Mouse (Mus musculus) R1 (cell line): ENCODE results near the gene Shank3.

Source experiments
- DNase-seq: peaks from one replicate; pipeline ENCODE4 v3.0.0-alpha.2; 2018; ENCODE audit warnings: low read depth, low spot score

Gene Shank3

GRCm38 (mm10) chr15:89524611-89525415, 25.4 kb downstream of the Shank3 start:
- DNase-seq: no peak

DNA sequence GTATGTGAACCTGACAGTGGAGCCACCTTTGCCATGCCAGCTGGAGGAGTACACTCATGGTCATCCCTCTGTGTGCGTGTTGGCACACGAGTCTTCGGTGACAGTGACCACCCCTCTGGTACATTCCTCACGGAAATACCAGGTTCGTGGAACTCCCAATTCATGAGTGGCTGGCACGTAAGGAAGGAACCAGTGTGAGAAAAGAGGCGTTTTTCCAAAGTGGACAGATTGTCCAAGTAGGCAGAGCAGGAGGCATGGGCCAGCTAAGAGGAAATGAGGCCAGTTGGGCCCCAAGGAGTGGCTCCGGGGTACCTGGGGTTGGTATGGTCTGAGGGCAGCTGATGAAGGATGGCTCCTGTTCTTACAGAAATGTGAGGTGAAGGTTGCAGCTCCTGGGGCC, 26.0 kb downstream of the Shank3 start:
- DNase-seq: no peak

DNA sequence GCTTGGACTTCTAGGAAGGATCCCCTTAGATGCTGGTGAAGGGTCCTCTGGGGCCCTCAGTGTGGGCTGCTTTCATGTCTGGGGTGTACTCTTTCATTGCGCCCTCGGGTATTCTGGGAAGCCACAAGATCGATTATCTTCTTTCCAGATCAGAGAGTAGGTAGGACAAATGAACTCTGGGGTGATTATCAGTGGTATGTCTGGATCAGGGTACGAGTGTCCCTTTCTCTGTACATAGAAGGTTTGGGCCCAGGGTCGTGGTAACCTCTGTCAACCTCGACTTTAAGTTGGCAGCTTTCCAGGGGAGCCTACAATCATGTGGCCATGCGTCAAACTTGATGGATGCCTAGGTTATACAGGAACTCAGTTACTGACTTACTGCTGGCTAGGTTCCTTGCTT, 26.5 kb downstream of the Shank3 start:
- DNase-seq: no peak

- no peak for DNase-seq
Observed at GRCm38 (mm10) chr15:89526776-89527325, 27.4 kb downstream of the Shank3 start.

DNA sequence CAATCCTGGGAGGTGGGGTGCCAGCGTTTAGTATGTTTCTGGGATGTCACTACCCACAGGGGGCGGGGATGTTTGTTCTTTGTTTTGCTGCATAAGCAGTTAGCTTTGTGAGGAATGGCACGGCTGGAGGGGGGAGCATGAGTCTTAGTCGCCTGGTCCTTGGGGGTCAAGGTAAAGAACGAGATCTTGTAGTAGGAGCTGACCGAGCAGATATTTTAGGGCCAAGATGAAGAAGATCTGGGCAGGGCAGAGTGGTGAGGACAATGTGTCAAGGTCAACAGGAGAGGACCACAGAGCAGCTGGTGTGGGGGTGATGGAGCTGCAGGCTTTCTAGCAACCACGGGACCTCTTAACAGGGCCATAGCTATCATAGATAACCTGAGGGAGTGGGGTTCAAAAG, 28.0 kb downstream of the Shank3 start:
- no peak for DNase-seq

- no peak for DNase-seq
Observed at GRCm38 (mm10) chr15:89528201-89528850, 28.9 kb downstream of the Shank3 start.

DNA sequence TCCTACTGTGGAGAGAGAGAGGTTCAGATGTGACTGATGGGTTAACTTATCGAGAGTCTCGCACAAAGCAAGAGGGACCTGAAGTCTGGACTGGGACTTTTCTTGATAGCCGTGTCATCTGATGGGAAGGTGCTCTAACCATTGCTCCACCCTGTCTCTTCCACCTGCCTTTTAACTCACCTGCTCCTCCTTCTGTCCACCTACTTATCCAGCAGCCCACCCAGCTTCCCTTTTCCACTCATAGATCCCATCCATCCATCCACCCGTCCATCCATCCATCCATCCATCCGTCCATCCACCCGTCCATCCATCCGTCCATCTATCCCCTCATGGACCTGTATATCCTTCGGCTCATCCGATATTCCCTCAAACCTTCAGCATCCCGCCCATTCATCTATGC, 29.5 kb downstream of the Shank3 start:
- DNase-seq: no peak

DNA sequence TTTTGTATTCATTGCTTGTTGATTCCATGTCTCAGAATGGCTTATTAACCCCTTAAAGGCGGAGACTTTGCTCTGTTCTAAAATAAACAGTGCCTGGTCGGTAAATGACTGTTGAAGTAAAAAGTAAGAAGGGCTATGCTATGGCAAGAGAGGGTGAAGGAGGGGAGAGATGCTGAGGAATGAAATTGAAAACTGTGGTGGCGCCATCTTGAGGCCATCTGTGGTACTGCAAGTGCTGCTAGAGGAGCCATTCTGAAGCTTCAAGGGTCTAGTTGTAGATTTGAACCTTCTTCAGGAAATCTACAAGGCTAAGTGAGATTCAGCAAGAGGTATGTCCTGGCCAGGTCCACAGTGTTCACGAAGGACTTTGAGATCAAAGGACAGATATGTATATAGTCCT, 30.9 kb downstream of the Shank3 start:
- peak; percentile 64 for DNase-seq

DNA sequence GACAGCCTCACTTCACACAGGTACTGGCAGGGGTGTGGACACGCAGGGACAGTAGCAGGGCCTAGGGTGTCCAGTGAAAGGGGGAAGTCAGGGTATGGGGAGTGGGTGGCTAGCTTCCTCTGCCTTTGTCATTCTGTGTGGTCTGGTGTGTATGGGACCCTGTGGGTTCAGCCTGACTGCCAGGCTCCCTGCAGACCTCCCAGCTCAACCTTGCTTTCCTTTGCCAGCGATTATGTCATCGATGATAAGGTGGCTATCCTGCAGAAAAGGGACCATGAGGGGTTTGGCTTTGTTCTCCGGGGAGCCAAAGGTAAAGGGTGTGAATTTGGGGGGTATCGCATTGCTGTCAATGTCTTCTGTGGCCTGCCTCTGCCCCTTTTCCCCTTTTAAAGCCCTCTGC, 32.0 kb downstream of the Shank3 start:
- no peak for DNase-seq

GRCm38 (mm10) chr15:89532026-89532923, 32.9 kb downstream of the Shank3 start:
- peak; percentile 87 for DNase-seq

DNA sequence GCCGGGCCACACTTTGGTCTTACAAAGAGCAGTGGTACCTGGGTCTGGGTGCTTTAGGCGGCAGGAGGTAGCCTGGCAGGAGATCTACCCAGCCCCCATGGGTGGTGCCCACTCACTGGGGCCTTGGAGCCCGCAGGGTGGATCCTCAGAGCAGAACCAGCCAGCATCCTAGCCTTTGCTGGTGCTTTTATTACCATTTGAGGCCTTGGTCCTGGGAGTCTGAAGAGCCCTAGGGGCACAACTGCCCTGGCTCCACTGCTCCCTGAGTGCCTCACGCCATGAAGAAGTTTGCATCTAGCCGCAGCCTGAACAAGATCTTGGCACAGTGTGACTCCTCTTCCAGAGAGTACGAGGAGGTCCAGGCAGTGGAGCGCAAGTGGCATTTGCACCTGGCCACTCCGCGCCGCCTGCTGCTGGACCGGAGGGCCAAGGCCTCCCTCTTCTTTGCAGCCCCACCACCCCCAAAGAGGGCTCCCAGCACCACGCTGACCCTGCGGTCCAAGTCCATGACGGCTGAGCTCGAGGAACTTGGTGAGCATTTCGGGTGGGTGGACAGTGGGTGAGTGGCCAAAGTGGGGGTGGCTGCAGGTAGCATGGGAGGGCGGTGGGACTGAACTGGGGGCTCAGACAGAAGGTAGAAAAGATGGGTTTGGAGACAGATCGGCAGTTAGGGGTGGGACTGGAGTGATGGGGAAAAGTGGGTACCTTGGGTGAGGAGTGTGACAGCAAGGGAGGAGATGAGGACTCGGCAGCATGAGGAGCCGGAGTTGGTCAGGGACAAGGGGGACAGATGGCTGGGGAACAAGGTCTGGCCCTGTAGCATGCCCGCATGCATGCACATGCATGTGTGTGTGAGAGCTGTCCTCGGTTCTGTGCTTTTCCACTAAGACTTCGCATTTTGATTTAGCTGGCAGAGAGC, 33.8 kb downstream of the Shank3 start:
- no peak for DNase-seq

- DNase-seq: no peak
Observed at GRCm38 (mm10) chr15:89533843-89534207, 34.4 kb downstream of the Shank3 start.

- DNase-seq: no peak
Observed at GRCm38 (mm10) chr15:89544171-89544570, 44.7 kb downstream of the Shank3 start.

GRCm38 (mm10) chr15:89547321-89547720, 47.9 kb downstream of the Shank3 start:
- DNase-seq: no peak

DNA sequence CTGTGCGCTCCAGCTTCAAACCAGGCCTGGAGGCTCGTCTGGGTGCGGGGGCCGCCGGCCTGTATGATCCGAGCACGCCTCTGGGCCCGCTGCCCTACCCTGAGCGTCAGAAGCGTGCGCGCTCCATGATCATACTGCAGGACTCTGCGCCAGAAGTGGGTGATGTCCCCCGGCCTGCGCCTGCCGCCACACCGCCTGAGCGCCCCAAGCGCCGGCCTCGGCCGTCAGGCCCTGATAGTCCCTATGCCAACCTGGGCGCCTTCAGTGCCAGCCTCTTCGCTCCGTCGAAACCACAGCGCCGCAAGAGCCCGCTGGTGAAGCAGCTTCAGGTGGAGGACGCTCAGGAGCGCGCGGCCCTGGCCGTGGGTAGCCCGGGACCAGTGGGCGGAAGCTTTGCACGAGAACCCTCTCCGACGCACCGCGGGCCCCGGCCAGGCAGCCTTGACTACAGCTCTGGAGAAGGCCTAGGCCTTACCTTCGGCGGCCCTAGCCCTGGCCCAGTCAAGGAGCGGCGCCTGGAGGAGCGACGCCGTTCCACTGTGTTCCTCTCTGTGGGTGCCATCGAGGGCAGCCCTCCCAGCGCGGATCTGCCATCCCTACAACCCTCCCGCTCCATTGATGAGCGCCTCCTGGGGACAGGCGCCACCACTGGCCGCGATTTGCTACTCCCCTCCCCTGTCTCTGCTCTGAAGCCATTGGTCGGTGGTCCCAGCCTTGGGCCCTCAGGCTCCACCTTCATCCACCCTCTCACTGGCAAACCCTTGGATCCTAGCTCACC, 48.6 kb downstream of the Shank3 start:
- peak; percentile 84 for DNase-seq

DNA sequence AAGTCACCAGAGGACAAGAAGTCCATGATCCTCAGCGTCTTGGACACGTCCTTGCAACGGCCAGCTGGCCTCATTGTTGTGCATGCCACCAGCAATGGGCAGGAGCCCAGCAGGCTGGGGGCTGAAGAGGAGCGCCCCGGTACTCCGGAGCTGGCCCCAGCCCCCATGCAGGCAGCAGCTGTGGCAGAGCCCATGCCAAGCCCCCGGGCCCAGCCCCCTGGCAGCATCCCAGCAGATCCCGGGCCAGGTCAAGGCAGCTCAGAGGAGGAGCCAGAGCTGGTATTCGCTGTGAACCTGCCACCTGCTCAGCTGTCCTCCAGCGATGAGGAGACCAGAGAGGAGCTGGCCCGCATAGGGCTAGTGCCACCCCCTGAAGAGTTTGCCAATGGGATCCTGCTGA, 49.4 kb downstream of the Shank3 start:
- no peak for DNase-seq

DNA sequence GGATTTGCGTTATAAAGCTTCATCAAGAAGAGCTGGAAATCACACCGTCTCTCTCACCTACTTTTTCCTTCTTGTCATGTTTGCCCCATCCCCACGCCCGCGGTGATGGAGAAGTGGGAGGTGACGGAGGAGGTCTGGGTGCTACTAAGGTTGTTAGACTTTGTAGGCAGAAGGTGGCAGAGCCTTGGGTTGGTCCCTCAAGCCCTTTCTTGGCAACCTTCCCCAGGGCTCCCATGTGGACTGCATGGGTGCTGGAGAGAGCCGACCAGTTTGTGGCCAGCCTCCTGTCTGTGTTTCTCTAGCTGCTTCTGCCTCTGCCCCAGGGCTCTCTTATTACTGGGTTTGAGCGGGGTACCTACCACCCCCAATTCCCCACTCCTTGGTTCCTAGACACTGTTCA, 51.1 kb downstream of the Shank3 start:
- no peak for DNase-seq

- no peak for DNase-seq
Observed at GRCm38 (mm10) chr15:89551733-89552132, 52.3 kb downstream of the Shank3 start.

DNA sequence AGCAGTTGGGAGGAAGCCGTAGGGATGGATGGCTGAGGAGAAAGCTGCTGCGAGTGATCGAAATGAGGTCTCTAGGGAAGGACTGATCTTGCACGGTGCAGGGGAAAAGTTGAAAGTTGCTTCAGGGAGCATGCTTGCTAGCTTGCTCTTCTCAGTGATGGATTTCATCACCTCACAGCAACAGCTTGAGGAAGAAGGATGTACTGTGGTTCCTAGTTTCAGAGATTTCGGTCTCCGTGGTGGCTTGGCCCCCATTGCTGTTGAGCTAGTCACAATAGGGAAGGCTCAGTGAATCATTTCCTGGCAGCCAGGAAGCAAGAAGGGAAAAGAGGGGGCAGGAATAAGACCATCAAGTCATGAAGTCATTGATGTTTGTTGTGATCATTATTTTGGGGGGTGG, 56.2 kb downstream of the Shank3 start:
- DNase-seq: no peak
